Mouse (Mus musculus) olfactory bulb, adult 2 months (tissue): Measurements from ENCODE around the gene Ccdc191. TPM values are rescaled to one million over a fixed set of nuclear protein-coding genes. Genes with fewer than 3 reads are reported as not detected.

Experiments used
- H3K27ac ChIP-seq: fragments of 200-500 bp; 2 replicates; pipeline ENCODE4 v1.5.1; 2012; ENCODE audit warnings: low read depth, low read length; ENCODE audit not compliant: insufficient read depth
- H3K4me1 ChIP-seq: fragments of 200-500 bp; 2 replicates; pipeline ENCODE4 v1.6.1; 2012; ENCODE audit warnings: low read length; ENCODE audit not compliant: control insufficient read depth, insufficient read depth
- H3K4me3 ChIP-seq: fragments of 200-500 bp; 2 replicates; pipeline ENCODE4 v1.5.1; 2012; ENCODE audit warnings: mild to moderate bottlenecking, low read depth, low read length, moderate library complexity; ENCODE audit not compliant: insufficient read depth
- CTCF ChIP-seq: fragments of 200-500 bp; IDR thresholded peaks from 2 replicates; pipeline ENCODE4 v1.5.1; 2012; ENCODE audit warnings: low read depth, mild to moderate bottlenecking, low read length, moderate library complexity; ENCODE audit not compliant: insufficient read depth
- POLR2A ChIP-seq: fragments of 200-500 bp; IDR thresholded peaks from 2 replicates; pipeline ENCODE4 v1.6.1; 2012; ENCODE audit warnings: mild to moderate bottlenecking, low read depth, low read length, moderate library complexity; ENCODE audit not compliant: insufficient read depth
- WGBS: fragments of 180-500 bp; shearing (Covaris S2); methylation state at CpG from one replicate; pipeline ENCODE4 v1.1.7; 2018; 5-methylcytosine and 5-hydroxymethylcytosine counted together
- polyA plus RNA-seq: library from polyadenylated mRNA; stranded (reverse); fragments of >200 nt; gene quantifications from 2 replicates; pipeline ENCODE4 v1.2.4, GENCODE M21; 2012; ENCODE audit warnings: low replicate concordance; ENCODE audit not compliant: missing spikeins, insufficient read depth, insufficient read length

Ccdc191 gene
- polyA plus RNA-seq, 1 experiment, result not detected

DNA sequence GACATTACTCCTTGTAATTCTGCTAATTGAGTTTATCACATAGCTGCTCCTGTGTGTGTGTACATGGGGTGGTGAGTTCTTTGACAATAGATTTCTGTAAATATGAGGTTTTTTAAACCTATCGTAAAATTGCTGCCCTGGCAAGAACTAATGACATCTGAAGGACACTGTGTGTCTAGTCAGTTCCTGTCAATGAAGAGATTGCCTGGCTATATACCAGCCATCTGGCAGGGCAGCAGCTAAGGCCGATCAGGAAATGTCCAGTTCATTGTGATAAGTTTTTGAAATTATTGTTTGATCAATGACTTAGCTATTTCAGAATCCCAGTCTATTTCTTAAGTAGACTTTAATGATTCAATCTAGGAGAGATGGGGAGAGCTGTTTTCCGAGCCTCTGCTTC is 55.8 kb downstream of the Ccdc191 start:
- no peak for TF ChIP-seq POLR2A
- no peak for TF ChIP-seq CTCF
- Histone ChIP-seq H3K4me1 (no peaks in the 10 kb centered on the region), H3K4me3 (no peak overlapping the region), H3K27ac (no peak overlapping the region)
- WGBS, result 90% methylated on average over 3 of the region's 3 CpGs

DNA sequence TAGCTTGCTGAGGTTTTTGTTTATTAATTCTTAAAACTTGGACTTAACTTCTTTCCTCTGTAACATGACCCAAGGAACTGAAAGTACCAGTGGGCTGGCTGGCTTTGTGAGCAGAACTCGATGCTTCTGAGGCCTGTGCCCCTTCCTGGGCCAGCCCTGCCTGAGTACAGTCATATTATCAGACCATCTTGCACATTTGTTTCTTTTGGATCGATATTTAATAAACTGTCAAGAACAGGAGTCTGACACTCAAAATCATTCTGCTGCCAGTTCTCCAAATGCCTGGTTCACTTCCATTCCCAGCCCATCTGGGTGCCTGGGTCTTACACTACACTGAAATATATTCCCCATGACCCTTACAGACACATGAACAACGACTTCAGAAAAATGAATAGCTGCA is 56.3 kb downstream of the Ccdc191 start:
- TF ChIP-seq CTCF (no peak), POLR2A (no peak)
- Histone ChIP-seq H3K27ac (no peak overlapping the region), H3K4me3 (no peak overlapping the region), H3K4me1 (no peaks in the 10 kb centered on the region)
- 80% methylated on average over 3 of the region's 3 CpGs for WGBS

DNA sequence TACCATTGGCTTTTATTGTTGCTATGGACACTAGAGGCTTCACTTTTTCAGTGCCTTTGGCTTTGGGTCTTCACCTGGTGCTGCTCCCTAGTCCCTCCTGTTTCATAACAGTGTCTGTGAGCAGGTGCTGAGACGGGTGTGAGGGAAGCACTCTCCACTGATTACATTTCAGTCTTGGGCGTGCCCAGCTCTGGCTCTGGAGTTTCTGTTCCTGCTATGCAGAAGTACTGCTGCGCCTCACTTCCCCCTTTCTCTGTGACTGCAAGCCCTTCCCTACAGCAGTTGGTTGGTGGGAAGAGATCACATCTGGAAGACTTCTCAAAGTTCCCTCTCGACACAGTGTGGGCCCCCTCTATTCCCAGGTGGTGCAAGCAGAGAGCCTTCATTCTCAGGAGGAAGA is 62.0 kb downstream of the Ccdc191 start:
- H3K4me3 ChIP-seq, result no peak overlapping the region
- H3K4me1 ChIP-seq, result no peaks in the 10 kb centered on the region
- TF ChIP-seq POLR2A (no peak), CTCF (no peak)
- no peak overlapping the region for H3K27ac ChIP-seq
- 79% methylated on average over 4 of the region's 4 CpGs for WGBS

DNA sequence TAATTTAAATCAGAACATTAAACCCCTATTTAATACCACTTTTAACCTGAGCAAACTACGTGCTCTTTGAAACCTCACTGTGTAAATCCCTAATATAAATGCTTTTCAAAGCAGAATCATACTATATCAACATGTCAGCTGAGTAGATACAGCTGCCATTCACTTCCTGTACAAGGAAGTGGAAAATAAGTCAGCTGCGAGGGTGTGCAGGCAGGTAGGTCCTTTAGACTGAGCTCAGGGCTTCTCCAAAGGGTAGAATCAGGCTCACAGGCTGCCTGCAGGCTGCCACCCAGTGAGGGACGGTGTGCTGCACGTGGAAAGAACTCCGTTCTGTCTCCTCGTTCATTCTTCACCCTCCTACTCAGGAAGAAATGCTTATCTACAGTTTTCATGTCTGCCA is 65.3 kb downstream of the Ccdc191 start:
- Histone ChIP-seq H3K4me3 (no peak overlapping the region), H3K4me1 (no peaks in the 10 kb centered on the region), H3K27ac (no peak overlapping the region)
- TF ChIP-seq CTCF (no peak), POLR2A (no peak)
- 87% methylated on average over 6 of the region's 6 CpGs for WGBS

DNA sequence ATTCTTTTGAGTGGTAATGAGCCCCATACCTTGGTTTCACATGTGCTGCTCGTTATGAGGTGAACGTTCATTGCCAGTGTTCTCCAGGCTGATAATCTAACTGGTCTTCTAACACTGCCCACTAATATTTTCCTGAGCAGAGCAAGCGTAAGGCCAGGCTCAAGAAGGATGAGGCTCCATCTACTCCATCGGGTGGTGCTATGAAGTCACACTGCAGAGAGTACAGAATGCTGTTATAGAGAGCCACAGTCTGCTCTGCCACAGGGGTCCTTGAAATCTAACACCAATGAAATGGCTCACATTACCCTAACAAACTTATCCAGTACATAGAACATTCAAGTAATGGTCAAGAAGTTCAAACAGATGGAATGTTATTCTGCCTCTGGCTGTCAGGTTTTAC is 68.4 kb downstream of the Ccdc191 start:
- no peak overlapping the region for H3K4me3 ChIP-seq
- WGBS, result 85% methylated on average over 4 of the region's 4 CpGs
- H3K27ac ChIP-seq, result no peak overlapping the region
- TF ChIP-seq POLR2A, result no peak
- H3K4me1 ChIP-seq, result no peaks in the 10 kb centered on the region

DNA sequence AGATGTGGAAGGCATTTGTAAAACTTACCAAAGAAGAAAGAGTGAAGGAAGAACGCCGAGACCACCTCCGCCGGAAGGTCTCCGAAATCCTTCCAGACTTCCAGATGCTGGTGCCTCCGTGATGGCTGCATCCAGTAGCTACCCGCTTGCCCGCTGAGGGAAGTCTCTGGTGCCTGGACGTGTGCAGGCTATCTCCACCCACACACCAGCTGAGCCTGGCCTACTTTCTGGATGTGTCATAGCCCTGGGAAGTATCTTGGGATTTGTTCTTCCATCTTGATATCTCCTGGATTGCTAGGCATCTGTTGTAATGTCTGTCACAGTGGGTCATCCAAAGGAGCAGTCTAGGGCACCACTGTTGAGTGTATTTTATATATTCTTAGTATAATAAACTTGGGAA is 73.7 kb downstream of the Ccdc191 start:
- Histone ChIP-seq H3K4me1 (no peaks in the 10 kb centered on the region), H3K4me3 (no peak overlapping the region), H3K27ac (no peak overlapping the region)
- WGBS, result 93% methylated on average over 9 of the region's 9 CpGs
- TF ChIP-seq POLR2A (no peak), CTCF (no peak)

DNA sequence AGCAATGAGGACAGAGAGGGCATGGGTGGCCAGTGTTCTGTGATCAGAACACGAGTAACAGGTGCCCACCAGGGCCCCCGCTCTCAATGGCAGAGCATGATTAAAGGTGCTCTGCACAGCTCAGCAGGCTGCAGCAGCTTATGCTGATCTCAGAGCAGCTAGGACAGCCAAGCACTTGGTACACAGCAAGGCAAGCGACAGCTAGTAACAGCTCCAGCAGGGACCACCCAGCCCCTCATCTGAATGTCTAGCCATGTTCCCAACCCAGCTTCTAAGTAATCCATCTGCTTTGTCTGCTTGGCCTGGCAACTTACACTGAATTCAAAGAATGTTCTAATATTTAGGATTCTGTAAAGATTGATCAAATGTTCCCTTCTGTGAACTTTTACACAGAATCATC is 74.2 kb downstream of the Ccdc191 start:
- H3K4me1 ChIP-seq, result no peaks in the 10 kb centered on the region
- 64% methylated on average over 3 of the region's 3 CpGs for WGBS
- H3K27ac ChIP-seq, result no peak overlapping the region
- no peak for TF ChIP-seq CTCF
- TF ChIP-seq POLR2A, result no peak
- no peak overlapping the region for H3K4me3 ChIP-seq

DNA sequence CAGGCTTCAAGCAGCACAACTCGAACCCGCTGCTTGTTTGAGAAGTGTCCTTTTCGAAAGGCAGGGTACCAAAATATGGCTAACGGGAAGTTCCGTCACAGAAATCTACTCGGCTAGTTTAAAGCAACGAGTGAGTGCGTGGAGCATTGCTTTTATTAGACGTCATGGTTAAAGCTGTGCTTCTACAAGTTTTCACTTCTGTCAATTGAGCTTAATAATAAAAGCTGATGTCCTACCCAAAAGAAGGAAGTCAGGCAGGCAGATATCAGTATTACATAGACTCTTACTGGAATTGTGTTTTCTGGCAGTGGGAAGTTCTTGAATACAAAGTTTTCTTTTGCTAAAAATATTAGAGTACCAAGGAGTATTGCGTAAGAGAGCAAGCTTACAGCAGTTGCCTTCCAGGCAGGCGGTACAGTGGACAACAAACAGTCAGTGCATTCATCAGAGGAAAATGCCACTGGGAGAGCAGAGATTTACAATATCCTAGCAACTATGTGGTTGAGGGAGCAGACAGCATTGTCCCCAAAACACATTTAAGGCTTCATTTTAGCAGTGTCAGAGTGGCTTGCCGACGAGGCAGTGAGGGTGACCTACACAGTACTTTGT is 76.3 kb downstream of the Ccdc191 start:
- H3K4me1 ChIP-seq, result no peaks in the 10 kb centered on the region
- H3K27ac ChIP-seq, result no peak overlapping the region
- 59% methylated on average over 13 of the region's 13 CpGs for WGBS
- TF ChIP-seq POLR2A (no peak), CTCF (no peak)
- H3K4me3 ChIP-seq, result no peak overlapping the region

DNA sequence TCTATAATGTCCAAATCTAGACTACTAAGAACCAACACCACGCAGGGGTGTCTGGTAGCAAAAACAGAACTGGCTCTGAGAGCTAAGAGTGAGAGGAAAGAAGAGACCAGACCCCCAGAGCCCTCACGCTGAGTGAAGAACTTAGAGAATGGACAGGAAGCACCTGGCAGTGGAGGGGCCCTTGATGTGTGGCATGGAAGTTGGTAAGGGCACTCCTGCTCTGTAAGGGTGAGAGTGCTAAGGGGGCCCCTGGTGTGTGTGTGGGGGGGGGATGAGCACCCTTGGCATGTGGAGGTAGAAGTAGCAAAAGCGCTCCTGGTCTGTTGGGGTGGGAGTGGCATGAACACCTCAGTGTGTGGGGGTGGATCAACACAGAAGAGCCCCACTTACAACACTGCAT is 80.8 kb downstream of the Ccdc191 start:
- WGBS, result 90% methylated on average over 3 of the region's 3 CpGs
- no peak for TF ChIP-seq POLR2A
- no peak for TF ChIP-seq CTCF

DNA sequence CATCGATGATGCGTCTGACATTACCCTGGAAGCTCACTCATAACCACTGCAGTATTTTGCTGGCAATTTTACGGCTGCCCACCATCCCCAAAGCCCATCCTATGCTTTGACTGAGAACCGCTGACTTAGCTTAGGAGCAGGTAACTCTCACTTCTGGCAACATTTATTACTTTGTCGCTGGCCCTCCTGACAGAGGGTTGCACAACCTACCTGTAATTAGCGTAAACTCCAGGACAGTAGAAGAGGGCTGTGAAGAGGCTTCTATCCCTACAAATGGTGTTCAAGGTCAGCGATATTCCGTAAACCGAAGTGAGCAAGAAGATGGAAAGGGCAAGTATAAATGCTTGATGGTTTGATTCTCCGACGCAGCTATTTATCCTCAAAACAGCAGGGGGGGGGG is 81.6 kb downstream of the Ccdc191 start:
- no peak overlapping the region for H3K4me3 ChIP-seq
- WGBS, result 97% methylated on average over 11 of the region's 11 CpGs
- no peaks in the 10 kb centered on the region for H3K4me1 ChIP-seq
- no peak for TF ChIP-seq CTCF
- no peak for TF ChIP-seq POLR2A
- H3K27ac ChIP-seq, result no peak overlapping the region

More for the DNA sequence above, 80.8 kb downstream of the Ccdc191 start:
- Histone ChIP-seq H3K27ac (no peak overlapping the region), H3K4me1 (no peaks in the 10 kb centered on the region), H3K4me3 (no peak overlapping the region)
